Mouse (Mus musculus) cerebellum, postnatal 10 days (tissue): ENCODE data around the gene Ccdc194.

Experiments used
- DNase-seq, 2 experiments: peaks; one replicate each; pipeline ENCODE4 v3.0.0; 2021; ENCODE audit warnings: mixed read lengths in 2 of 2

Ccdc194 gene

DNA sequence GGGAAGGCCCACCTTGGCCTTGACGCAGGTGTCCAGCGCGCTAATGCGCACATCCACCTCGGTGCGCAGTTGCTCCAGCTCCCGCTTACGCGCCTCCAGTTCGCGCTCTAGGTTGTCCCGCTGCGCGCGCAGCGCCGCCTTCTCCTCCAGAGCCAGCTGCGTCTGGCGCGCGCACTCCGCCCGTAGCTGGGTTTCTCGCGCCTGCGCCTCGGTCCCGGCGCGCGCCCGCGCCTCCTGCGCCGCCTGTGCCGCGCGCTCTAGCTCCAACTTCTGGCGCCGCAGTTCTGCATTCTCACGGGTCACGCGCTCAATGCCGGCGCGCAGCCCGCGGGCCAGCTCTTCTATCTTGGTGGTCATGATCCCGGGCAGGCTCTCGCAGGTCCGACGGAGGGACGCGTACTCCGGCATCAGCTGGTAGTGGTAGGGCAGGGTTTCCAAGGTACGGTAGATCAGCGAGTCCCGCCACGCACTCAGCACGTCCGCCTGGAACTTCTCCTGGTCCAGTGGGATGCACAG is 17.9 kb downstream of the Ccdc194 start:
- peak; percentile 79 to 84 for DNase-seq

DNA sequence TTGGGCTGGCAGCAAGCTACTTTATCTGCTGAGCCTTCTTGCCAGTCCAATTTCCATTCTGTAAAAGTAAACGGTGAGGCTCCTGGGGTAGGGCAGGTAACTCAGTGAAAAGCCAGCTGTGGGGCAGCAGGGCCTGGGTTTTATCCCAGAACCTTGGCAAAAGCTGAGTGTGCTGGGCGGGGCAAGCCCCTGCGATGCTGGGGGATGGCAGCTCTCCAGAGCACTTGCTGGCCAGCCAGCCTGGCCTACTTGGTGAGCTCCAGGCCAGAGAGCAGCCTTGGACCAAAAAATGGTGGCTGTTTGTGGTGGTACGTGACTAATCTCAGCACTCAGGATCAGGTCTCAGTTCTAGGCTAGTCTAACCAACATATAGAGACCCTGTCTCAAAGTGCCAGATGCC is 19.5 kb downstream of the Ccdc194 start:
- DNase-seq = peak; percentile 72 to 82

DNA sequence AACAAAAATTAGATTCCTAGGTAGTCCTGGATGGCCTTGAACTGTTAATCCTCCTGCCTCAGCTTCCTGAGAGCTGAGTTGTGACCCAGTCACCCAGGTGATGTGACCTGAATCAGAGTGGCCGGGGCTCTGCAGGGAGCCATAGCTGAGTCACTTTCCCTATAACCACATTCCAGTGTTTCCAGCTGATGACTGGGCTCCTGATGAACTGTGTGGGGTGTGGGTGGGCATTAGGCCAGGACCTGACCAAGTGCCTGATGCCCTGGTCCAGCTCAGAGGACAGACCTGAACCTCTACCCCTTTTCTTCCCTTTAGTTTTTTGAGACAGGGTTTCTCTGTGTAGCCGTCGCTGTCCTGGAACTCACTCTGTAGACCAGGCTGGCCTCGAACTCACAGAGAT is 20.2 kb downstream of the Ccdc194 start:
- peak in 1 of 2 experiments; percentile 5 for DNase-seq

DNA sequence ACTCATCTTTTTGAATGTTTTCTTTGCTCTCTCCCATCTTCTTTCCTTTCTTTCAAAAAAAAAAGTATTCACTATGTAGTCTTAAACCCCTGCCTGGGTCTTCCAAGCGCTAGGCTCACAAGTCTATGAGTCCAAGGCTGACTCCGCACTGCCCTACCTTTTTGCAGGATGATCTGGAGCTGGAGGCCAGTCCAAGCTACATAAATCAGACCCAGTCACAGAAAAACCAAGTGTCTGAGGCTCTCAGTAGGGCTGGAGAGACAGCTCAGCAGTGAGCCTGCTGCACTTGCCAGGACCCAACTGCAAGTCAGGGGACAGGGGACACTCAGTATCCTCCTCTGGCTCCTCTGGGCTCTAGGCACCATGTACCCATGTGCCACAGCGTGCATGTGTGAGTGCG is 21.2 kb downstream of the Ccdc194 start:
- DNase-seq = no peak

DNA sequence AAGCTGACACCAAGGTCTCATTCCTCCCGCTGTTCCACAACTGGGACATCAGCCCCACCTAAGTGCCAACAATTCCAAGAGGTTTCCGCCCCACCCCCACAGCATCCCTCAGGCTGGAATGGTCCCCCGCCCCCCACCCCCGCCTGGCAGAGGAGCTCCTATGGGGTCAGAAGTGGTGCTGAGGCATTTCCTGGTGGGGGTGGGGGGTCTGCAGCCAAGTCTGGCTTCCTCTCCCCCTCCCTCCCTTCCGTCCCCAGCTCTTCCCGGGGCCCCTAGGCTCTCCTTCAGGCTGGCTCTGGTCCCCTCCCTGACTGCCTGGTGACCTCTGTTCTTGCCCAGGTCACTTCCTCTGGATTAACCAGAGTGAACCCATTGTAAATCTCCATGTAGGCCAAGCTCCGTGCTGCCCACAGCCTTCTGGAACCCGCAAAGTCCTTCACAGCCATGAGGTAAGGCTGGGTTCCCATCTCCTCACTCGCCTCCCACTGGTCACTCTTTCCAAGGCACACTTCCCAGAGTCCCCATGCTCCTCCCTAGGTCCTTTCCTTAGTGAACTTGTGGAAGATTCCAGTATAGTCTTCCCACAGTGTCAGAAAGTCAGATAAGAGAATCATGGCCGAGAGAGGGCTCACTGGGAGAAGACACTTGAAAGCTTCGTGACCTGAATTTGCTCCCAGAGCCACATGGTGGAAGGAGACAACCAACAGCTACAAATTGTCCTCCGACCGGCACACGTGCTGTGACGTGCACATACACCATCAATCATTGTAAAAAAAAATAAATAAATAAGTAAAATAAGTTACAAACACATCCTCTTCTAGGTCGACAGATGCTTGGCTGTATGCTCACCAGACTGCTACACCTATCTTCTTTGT is 26.5 kb downstream of the Ccdc194 start:
- no peak for DNase-seq

DNA sequence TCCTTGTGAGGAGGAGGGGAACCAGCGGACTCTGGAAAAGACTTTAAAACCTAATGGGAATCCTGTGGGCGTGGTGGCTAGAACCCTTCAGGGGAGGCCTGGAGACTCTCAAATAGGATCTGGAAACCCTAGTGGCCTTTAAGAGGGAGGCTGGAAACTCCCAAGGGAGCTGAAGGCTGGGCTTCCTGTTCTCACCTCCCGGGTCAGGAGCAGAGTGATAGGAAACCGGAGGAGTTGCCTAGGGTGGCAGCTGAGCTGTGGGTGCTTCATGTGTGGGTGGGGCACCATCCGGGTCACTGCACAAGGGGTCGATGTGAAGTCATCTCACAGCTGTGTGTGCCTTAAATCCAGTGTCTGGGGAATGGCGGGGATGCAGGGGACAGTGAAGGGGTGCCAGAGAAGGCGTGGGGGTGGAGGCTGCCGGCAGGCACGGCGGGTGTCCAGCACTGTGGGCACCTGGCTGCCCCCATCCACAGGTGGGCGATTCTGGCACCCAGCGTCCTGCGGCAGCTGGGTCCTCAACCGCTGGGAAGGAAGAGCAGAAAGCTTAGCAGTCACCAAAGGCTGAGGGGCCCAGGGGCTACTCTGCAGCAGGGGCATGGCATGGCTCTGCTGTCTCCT is 27.5 kb downstream of the Ccdc194 start:
- peak in 1 of 2 experiments; percentile 13 for DNase-seq

DNA sequence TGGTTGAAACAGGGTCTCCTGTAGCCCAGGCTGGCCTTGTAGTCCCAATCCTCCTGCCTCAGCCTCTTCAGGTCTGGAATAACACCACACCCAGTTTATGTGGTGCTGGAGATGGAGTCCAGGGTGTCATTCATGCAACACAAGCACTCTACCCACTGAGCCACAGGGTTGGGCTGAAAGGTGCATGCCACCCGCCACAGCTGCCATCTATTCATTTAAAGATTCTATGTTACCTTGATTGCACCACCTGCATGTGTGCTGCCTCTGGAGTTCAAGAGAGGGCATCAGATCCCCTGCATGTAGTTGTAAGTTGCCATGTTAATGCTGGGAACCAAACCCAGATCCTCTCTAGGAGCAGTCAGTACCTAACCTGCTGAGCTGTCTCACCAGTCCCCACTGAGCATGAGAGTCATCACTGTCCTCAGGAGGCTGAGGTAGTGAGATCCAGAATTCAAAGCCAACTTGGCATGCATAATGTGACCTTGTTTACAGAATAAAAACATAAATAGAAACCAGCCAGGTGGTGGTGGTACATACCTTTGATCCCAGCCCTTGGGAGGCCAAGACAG is 28.4 kb downstream of the Ccdc194 start:
- DNase-seq = peak in 1 of 2 experiments; percentile 3

DNA sequence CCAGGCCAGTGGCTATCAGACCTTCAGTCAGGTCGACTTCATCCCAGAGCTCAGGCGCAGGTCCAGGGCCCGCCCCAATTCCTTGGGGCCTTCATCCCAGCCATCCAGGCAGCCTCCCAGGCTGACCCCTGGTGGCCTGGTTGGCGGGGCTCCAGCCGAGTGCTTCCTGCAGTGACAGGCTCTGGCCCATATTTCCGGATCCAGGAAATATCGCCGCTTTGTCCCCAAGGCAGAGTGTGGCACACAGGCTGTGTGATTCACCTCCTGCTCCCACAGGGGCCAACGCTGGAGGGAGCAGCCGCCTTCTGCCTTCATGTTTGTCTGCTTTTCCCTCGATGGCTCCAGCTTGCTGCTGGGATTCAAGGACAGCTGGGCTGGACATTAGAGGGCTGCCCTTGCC is 29.0 kb downstream of the Ccdc194 start:
- peak; percentile 76 to 80 for DNase-seq

DNA sequence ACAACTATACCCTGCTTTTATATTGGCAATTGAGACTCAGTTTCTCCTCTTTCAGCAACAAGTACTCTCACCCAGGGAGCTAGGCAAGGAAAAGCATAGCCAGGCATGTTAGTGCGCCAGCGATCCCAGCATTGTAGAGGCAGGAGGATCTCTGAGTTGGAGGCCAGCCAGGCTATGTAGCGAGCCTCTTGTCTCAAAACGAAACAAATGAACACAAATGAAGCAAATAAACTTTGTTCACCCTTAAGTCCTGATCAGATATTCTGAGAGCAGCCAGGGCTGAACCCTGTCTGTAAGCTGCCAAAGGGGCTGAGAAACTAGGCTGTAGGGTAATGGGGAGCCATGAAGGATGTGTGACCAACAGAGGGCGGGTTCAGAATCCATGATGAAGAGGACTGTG is 29.7 kb downstream of the Ccdc194 start:
- DNase-seq = no peak

DNA sequence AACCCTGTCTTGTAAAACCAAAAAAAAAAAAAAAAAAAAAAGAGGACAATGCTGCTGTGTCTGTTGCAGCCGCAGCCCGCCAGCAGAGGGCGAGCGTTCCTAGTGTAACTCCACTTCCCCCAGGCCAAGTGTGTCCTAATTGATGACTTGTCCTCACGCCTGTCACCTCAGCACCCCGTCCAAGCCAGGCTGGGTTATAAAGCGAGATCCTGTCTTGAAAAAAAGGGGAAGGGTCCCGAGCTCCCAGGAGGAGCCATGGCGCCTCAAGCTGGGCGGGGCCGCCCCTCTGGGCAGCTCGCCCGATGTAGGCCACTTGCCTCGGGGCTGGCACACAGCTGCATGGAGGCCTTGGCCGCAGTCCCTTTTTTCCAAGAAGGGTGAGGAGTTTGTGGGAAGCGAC is 30.5 kb downstream of the Ccdc194 start:
- peak; percentile 94 to 95 for DNase-seq

DNA sequence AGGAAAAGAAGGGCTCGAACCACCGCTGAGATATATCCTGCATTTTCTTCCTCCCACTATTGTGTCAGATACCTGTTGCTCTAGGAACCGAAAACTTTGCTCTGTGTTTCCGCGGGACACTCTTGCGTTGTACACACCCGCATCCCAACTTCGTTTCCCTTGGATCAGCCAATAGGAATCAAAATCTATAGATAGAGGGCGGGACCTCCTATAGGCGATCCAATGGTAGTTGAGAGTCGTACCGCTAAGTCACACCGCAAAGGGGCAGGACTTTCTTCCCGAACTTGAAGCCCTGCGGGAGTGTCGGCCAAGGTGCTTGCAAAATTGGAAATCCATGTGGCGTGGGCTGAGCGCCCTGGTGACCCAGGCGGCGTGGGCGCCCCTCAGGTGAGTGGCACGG is 37.1 kb downstream of the Ccdc194 start:
- DNase-seq = peak; percentile 91

DNA sequence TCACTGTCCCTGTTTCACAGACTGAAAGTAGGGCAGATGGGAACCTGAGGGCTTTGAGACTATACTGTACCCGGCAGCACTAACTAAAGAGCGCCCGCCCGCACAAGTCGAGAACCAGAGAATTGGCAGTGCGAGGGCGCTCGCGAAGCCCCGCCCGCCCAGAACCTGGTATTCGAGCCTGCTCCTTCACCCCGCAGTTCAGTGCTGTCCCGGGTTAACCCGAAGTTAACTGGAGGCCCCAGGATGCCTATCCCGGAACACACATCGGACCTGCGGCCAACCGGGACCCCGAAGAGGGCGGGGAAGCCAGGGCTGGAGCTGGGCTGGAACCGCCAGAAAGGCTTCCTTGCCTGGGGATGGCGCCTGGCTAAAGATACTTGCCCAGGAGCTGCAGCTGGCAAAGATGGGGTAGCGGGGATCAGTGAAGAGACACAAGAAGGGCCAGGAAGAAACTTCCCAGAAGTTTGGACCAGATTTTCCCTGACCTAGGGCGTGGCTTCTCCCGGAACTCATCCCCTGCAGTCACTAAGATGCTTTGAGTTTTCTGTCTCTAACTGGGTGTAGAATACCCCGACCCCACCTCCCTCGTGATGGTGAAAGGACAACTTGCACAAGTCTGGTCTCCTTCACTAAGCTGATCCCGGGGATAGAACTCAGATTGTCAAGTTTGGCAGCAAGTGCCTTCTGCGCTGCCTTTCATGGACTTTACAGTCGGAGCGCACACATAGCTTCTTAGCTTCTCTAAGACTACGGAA is 37.6 kb downstream of the Ccdc194 start, which contains the start of gene Gtpbp3:
TSS of gene Gtpbp3 (plus strand) at position 413 of the 755 bp plus-strand sequence.
- DNase-seq = peak; percentile 85 to 86

DNA sequence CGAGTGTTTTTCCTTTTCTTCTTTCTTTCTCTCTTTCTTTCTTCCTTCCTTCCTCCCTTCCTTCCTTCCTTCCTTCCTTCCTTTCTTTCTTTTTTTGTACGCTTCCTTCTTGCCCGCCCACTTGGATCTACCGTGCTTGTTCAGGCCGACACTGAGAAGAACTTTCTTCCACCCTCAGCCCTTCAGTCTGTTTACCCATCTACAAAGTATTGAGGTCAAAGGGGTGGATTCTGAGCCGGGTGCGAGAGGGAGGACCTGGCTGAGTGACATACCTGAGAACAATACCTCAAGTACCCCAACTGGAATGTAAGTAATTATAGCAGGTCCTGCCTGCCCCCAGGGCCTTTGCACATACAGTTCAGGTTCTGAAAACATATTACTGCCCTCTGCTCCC is 39.4 kb downstream of the Ccdc194 start:
- DNase-seq = no peak

DNA sequence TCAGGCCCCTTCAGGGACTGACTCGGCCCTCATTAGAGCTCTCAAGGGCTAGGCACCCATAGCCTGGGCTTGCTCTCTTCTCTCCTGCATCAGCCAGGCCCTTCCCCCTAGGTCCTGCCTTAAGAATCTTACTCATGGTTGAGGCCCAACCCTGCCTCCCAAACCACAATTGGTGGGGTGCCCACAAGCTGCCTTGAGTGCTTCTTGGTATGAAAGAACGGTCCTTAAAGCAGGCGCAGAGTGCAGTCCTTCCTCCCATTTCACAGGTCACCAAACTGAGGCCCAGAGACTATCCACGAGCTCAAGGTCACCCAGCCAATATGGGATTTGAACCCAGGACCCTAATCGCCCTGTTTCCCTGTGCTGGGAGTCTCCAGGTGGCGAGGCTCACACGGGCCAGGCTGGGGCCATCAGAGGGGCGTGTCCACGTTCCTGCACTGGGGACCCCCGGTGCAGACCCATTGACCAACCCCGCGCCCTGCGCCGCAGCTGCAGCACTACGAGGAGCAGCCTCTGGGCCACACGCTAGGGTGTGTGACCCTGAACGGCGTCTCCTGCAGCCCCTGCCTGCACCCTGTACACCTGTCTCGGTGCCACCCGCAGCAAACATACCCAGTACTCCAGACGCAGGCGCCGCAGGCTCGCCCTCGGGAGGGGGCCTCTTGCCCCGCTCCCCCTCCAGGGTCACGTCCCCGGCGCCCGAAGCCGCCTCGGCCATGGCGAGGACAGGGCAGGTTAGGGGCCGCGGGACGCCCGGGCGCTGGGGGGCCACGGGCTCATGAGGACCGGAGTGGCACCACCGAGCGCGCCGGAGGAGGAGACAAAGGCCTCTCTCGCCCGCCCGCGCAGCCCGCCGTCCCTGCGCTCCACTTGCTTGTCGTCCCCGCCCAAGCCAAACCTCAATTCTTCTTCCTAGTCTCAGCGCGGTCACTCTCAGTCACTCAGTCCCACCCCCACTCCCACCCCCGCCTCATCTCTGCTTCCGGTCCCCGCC is 40.1 kb downstream of the Ccdc194 start, which contains the start of gene Ano8:
TSS of gene Ano8 (minus strand) at position 822 of the 994 bp plus-strand sequence.
- peak; percentile 93 to 94 for DNase-seq

DNA sequence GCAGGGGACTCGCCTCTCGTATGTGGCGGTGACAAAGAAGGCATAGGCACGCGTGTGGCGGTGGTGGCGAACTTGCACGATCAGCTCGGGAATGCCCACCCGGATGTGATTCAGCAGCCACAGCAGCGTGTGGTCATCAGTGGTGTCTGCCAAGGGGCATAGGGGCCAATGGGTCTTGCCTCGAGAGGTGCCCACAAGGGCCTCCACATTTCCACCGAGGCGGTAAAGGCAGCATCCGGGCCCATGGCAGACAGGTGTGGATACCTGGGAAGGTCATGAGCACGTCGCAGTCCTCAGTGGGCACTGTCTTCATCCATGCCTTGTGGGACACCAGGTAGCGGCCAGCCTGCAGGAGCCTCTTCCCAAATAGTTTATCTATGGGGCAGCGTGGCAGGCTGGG is 40.8 kb downstream of the Ccdc194 start:
- DNase-seq = no peak

DNA sequence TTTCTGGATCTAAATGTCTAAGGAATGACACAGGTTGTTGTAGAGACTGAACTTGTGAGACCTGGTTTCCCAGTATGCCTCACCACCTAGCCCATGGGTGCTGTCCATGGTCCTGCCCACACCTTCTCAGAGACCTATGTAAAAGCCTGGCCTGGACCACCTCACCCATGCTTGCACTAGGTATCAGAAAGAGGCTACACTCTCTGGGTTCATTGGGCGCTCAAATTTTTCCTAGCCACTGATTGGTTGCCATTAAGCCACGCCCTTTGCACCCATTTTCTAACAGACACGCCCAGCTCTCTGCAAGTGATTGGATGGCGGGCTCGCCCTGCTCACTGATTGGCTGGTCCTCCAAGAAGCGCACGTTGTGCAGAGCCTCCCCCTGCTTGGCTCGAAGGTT is 41.6 kb downstream of the Ccdc194 start:
- DNase-seq = peak in 1 of 2 experiments; percentile 45

DNA sequence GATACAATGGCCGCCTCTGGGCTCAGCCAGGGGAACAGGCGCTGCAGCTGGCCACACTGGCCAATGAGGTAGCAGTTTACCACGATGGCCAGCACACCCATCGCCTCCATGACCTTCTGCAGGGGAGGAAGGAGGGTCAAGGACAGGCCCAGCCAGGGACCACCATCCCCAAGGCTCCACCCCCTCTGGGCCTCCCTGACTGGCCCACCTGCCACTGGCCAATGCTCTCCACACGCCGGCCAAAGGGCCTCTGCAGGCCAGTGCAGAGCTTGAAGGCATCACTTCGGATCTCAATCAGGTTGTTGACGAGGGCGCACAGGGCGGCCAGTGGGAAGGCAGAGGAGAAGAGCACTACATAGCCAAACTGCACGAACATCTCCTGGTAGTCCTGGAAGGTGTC is 46.6 kb downstream of the Ccdc194 start:
- DNase-seq = no peak

DNA sequence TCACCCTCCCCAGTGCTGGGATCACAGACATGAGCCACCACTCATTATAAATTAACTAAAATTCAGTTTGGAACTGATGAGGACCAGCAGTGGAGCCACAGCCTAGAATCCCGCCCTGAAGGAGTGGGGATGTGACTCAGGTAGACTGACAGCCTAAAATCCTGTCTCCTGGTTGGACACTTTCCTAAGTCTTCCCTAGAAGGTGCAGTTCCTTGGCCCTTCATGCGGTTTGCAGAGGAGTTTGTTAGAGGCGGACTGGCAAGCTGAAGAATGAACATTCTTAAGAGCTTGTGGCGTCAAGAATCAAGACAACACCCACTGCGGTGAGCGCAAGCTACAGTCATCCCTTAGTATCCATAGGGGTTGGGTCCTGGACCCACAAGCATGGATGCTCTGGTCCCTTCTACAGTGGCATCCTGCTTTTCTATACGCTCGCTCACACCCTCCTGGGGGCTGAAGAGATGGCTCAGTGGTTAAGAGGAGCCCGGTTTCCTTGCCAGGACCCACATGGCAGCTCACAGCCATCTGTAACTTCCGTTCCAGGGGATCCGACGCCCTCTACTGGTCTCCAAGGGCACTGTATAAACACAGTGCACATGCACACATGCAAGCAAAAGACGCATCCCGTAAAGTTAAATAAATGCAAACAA is 48.2 kb downstream of the Ccdc194 start:
- peak; percentile 80 to 87 for DNase-seq

DNA sequence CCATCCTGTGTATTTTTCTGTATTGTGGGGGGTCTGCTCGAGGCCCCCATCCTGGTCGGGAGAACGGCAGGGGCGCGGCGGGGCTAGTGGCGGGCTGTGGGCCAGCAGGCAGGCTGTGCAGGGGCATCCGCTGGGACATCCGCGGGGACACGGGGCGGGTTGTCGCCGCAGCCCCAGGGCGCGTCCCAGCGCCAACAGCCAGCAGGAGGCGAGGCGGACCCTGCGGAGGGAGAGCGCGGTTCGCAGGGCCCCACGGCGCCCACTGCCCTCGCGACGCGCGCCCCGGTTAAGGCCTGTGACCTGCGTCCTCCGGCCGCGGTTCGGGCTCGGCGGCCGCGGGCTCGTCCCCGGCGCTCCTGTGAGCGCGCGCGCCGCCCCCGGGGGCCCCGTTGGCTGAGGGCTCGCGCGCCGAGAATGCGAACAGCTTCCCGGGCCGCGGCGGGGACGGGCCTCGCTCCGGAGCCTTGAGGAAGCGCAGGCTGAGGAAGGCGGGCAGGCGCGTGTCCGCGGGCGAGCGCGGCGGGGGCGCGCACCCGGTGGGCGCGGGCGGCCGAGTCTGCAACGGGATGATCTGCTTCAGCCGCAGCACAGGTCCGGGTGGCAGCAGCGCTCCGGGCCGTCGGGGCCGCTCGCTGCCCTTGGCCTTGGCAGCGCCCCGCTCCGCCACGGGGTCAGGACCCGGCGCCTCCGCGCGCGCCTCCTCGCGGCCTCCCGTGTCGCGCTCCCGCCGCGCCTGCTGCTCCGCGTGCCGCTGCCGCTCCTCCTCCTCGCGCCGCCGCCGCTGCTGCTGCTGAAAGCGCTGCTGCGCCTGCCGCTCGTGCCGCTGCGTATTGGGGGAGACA is 49.2 kb downstream of the Ccdc194 start:
- peak; percentile 92 to 94 for DNase-seq

DNA sequence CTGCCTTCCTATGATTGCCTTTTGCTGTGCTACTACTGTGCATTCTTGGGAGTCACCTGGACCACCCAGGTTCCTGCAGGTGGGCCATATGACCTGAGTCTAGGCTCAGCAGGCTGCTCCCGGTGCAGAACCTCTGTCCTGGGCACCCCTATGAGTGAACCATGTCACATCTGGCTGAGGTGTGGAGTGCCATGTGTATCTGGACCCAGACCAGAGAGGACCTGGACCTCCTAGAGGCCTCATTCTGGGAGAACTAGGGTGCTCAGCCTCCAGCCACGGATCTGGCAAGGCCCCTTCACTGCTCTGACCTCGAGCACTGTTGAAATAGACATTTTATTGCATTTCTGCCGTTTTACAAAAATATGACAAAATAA is 49.8 kb downstream of the Ccdc194 start:
- peak; percentile 41 to 54 for DNase-seq
